In genomic region chr10:57531076-57531475, GRCm38 (mm10) we compare ENCODE assay signal across 8 mouse cellular contexts. TPM values are rescaled to one million over a fixed set of nuclear protein-coding genes. Genes with fewer than 3 reads are reported as not detected.
DNase-seq lines count a peak whose midpoint lies in the region; ATAC-seq and TF ChIP-seq lines count a peak whose summit lies in the region.

No protein-coding gene starts in this region.

- H3K36me3 ChIP-seq in forebrain, embryonic 13.5 days (ENCODE audit: poor library complexity, severe bottlenecking): peaks cover 12% of the 10 kb centered on the region

- 59% methylated on average over 2 of the region's 2 CpGs for WGBS in forebrain, embryonic 13.5 days

- ATAC-seq in forebrain, embryonic 13.5 days: no peak

- peak in 1 of 2 experiments; percentile 29 for DNase-seq in left cerebral cortex, adult 2 months (ENCODE audit: extremely low spot score in 1 of 2, low spot score in 2 of 2)
- DNase-seq in left cerebral cortex, postnatal 36 days (ENCODE audit: low spot score in 2 of 2): no peak
- DNase-seq in liver: peak; percentile 20
- DNase-seq in telencephalon, adult 2 months (ENCODE audit: low read depth, low spot score): peak; percentile 56
- DNase-seq in natural killer cell, adult 2 months (ENCODE audit: low spot score in 2 of 2): no peak
- DNase-seq in gastrocnemius, postnatal 36 days: no peak

- intact Hi-C loops in left cerebral cortex, adult 2 months (cut with DNase I): loop anchor here (1.0 to 10.0 kb wide), 3 partner anchors 45 to 724 kb away; partner anchors contain the start of genes Gcc2, Hsf2 and Pkib
- intact Hi-C loops in left cerebral cortex, postnatal 36 days (cut with DNase I): loop anchor here (10.0 kb wide), 1 partner anchor 194 kb away; no protein-coding TSS in a partner anchor
- intact Hi-C loops in gastrocnemius, postnatal 36 days (cut with DNase I): loop anchor here (5.0 kb wide), 1 partner anchor 44 kb away; the partner anchor contains the start of gene Hsf2

- no peak for TF ChIP-seq CTCF in left cerebral cortex, adult 2 months (IDR thresholded peaks at IDR 0.05)
- no peak for TF ChIP-seq CTCF in bone marrow macrophage, adult 2 months (IDR thresholded peaks at IDR 0.05; ENCODE audit: low read depth, low read length)

- H3K27me3 ChIP-seq in forebrain, embryonic 13.5 days: no peaks in the 10 kb centered on the region

- H3K4me3 ChIP-seq in left cerebral cortex, adult 2 months: peak overlapping the region; percentile 91
- peak overlapping the region; percentile 74 for H3K4me3 ChIP-seq in bone marrow macrophage, adult 2 months (ENCODE audit: insufficient read depth, low read length)
- peak overlapping the region; percentile 79 for H3K4me3 ChIP-seq in forebrain, embryonic 13.5 days

- no peak for TF ChIP-seq POLR2A in bone marrow macrophage, adult 2 months (IDR thresholded peaks at IDR 0.05; ENCODE audit: borderline replicate concordance, low read depth, low read length)

- H3K4me2 ChIP-seq in forebrain, embryonic 13.5 days: peak overlapping the region; percentile 67

- peaks cover 4% of the 10 kb centered on the region for H3K4me1 ChIP-seq in bone marrow macrophage, adult 2 months (ENCODE audit: control insufficient read depth, insufficient read depth, low read length)
- peaks cover 33% of the 10 kb centered on the region for H3K4me1 ChIP-seq in forebrain, embryonic 13.5 days

- H3K9me3 ChIP-seq in forebrain, embryonic 13.5 days (replicated peaks): no peaks in the 10 kb centered on the region

- H3K9ac ChIP-seq in forebrain, embryonic 13.5 days: peak overlapping the region; percentile 93

- H3K27ac ChIP-seq in left cerebral cortex, adult 2 months: no peak overlapping the region
- H3K27ac ChIP-seq in bone marrow macrophage, adult 2 months (ENCODE audit: insufficient read depth, low read depth, low read length): no peak overlapping the region
- no peak overlapping the region for H3K27ac ChIP-seq in forebrain, embryonic 13.5 days

RNA-seq across cellular contexts. Expression of gene Serinc1, which starts 1.3 kb away (rescaled TPM):
- 1,000 to 10,000 TPM in 1 of 2 experiments, 100 to 1,000 TPM in 1; 891 to 1,047 TPM for total RNA-seq in left cerebral cortex, adult 2 months (2021)
- total RNA-seq in left cerebral cortex, postnatal 36 days (2021): 1,000 to 10,000 TPM in 1 of 2 experiments, 100 to 1,000 TPM in 1; 965 to 1,014 TPM
- polyA plus RNA-seq in bone marrow macrophage, adult 2 months (2012; ENCODE audit: insufficient read depth, insufficient read length, missing spikeins): 187 and 188 TPM in 2 replicates
- polyA plus RNA-seq in forebrain, embryonic 13.5 days (2015; fragmentation: Nextera tagmentation; extraction: Ambion mirVana): 261 and 282 TPM in 2 replicates
- total RNA-seq in gastrocnemius, postnatal 36 days (2021): 100 to 1,000 TPM; 162 to 170 TPM

RNA-seq across cellular contexts. Expression of gene Hsf2, which starts 44.9 kb away (rescaled TPM):
- 10 to 100 TPM; 29.2 to 30.2 TPM for total RNA-seq in left cerebral cortex, adult 2 months (2021)
- 10 to 100 TPM; 26.6 to 33.7 TPM for total RNA-seq in left cerebral cortex, postnatal 36 days (2021)
- polyA plus RNA-seq in bone marrow macrophage, adult 2 months (2012; ENCODE audit: insufficient read depth, insufficient read length, missing spikeins): 22.4 and 25.5 TPM in 2 replicates
- polyA plus RNA-seq in forebrain, embryonic 13.5 days (2015; fragmentation: Nextera tagmentation; extraction: Ambion mirVana): 82.0 and 86.3 TPM in 2 replicates
- total RNA-seq in gastrocnemius, postnatal 36 days (2021): 10 to 100 TPM; 21.3 to 28.4 TPM

Comparison
In these comparisons a context has a peak if more than half of its experiments do, and no peak if none do; other contexts are left out.
1. DNase-seq: peak in liver (single experiment) and telencephalon, adult 2 months (single experiment); none in left cerebral cortex, postnatal 36 days (0 of 2), natural killer cell, adult 2 months (0 of 2) and gastrocnemius, postnatal 36 days (0 of 2).
2. RNA of gene Serinc1, which starts 1.3 kb away (total RNA-seq): 891 to 1,047 TPM in left cerebral cortex, adult 2 months and 965 to 1,014 TPM in left cerebral cortex, postnatal 36 days; 162 to 170 TPM in gastrocnemius, postnatal 36 days; every median in the first group is over 4 times any median in the second.
3. Peak in every context shown above with its lines, with median percentiles within 50 percentile points of each other: H3K4me3 ChIP-seq.